Comparison of ENCODE assay signal across 9 mouse cellular contexts in the genomic region with DNA sequence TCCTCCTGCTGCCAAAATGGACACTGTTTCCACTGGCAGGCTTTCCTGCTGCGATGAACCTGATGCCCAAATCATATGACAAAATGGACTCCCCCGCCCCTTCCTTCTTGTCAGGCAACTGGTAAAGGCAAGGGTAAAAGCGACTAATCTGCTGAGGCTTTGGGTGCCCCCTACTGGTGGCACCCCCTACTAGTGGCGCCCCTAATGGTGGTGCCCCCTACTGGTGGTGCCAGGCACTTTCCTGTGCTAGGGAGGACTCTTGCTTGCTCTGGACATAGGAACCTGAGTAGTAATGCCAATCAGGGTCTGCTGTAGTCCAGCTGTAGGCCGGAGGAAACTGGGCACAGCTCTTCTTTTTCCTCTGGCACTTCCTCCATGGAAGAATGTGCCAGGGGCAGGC. TPM values are rescaled to one million over a fixed set of nuclear protein-coding genes. Genes with fewer than 3 reads are reported as not detected.
A peak's percentile ranks its signal among the peaks of the same experiment; 100 is the strongest.
DNase-seq lines count a peak whose midpoint lies in the region; ATAC-seq and TF ChIP-seq lines count a peak whose summit lies in the region.
"Had no signal": no experiment of that assay in that cellular context is flagged by ENCODE, and none has a peak within 500 bp of the region (broad histone marks: within the 10 kb centered on the region; RNA-seq: fewer than 3 reads in every experiment).

No protein-coding gene starts in this region.

- TF ChIP-seq POLR2A in bone marrow, adult 2 months (IDR thresholded peaks at IDR 0.05; ENCODE audit: borderline replicate concordance, control insufficient read depth, low read depth, low read length), result no peak
- TF ChIP-seq POLR2A in olfactory bulb, adult 2 months (IDR thresholded peaks at IDR 0.05; ENCODE audit: insufficient read depth, low read depth, low read length), result no peak

- 61% methylated on average over 5 of the region's 5 CpGs for WGBS in hindbrain, postnatal 0 days
- 55% methylated on average over 5 of the region's 5 CpGs for WGBS in hindbrain, embryonic 13.5 days
- 82% methylated on average over 5 of the region's 5 CpGs for WGBS in bone marrow, adult 2 months
- 62% methylated on average over 5 of the region's 5 CpGs for WGBS in large intestine, adult 2 months
- 49% methylated on average over 5 of the region's 5 CpGs for WGBS in olfactory bulb, adult 2 months

- no peaks in the 10 kb centered on the region for H3K36me3 ChIP-seq in hindbrain, postnatal 0 days (ENCODE audit: insufficient read depth, low read length)
- no peaks in the 10 kb centered on the region for H3K36me3 ChIP-seq in hindbrain, embryonic 13.5 days
- H3K36me3 ChIP-seq: embryonic facial prominence, embryonic 15.5 days had no signal

- H3K4me1 ChIP-seq in hindbrain, postnatal 0 days (ENCODE audit: insufficient read depth, low read length), result no peaks in the 10 kb centered on the region
- peaks cover 26% of the 10 kb centered on the region for H3K4me1 ChIP-seq in hindbrain, embryonic 13.5 days (replicated peaks)
- H3K4me1 ChIP-seq in bone marrow, adult 2 months (ENCODE audit: control insufficient read depth, insufficient read depth, low read length), result no peaks in the 10 kb centered on the region
- H3K4me1 ChIP-seq in olfactory bulb, adult 2 months (ENCODE audit: control insufficient read depth, insufficient read depth, low read length), result peaks cover 35% of the 10 kb centered on the region

- no peak overlapping the region for H3K4me2 ChIP-seq in hindbrain, postnatal 0 days (ENCODE audit: low read depth, low read length)
- no peak overlapping the region for H3K4me2 ChIP-seq in hindbrain, embryonic 13.5 days
- H3K4me2 ChIP-seq: embryonic facial prominence, embryonic 15.5 days had no signal

- no peak overlapping the region for H3K4me3 ChIP-seq in hindbrain, postnatal 0 days (ENCODE audit: low read length)
- no peak overlapping the region for H3K4me3 ChIP-seq in hindbrain, embryonic 13.5 days
- no peak overlapping the region for H3K4me3 ChIP-seq in bone marrow, adult 2 months (replicated peaks; ENCODE audit: control insufficient read depth, low read depth, low read length)
- no peak overlapping the region for H3K4me3 ChIP-seq in olfactory bulb, adult 2 months (ENCODE audit: insufficient read depth, low read depth, low read length)
- H3K4me3 ChIP-seq: embryonic facial prominence, embryonic 15.5 days had no signal

- no peak overlapping the region for H3K27ac ChIP-seq in hindbrain, postnatal 0 days
- no peak overlapping the region for H3K27ac ChIP-seq in hindbrain, embryonic 13.5 days
- no peak overlapping the region for H3K27ac ChIP-seq in bone marrow, adult 2 months (ENCODE audit: control insufficient read depth, insufficient read depth, low read depth, low read length, poor library complexity)
- H3K27ac ChIP-seq in olfactory bulb, adult 2 months (ENCODE audit: insufficient read depth, low read depth, low read length), result no peak overlapping the region
- H3K27ac ChIP-seq: embryonic facial prominence, embryonic 15.5 days had no signal

- peak; percentile 76 for TF ChIP-seq CTCF in hindbrain, postnatal 0 days (IDR thresholded peaks at IDR 0.05; ENCODE audit: low read depth)
- peak; percentile 61 for TF ChIP-seq CTCF in bone marrow, adult 2 months (IDR thresholded peaks at IDR 0.05; ENCODE audit: control insufficient read depth, insufficient read depth, low read length)
- peak; percentile 94 for TF ChIP-seq CTCF in olfactory bulb, adult 2 months (IDR thresholded peaks at IDR 0.05; ENCODE audit: insufficient read depth, low read depth, low read length)

- H3K9ac ChIP-seq in hindbrain, postnatal 0 days (replicated peaks; ENCODE audit: low read length), result no peak overlapping the region
- no peak overlapping the region for H3K9ac ChIP-seq in hindbrain, embryonic 13.5 days
- H3K9ac ChIP-seq: embryonic facial prominence, embryonic 15.5 days had no signal

- DNase-seq in hindbrain, postnatal 0 days (ENCODE audit: low spot score), result peak; percentile 53
- DNase-seq in urinary bladder, postnatal 25 days (ENCODE audit: low spot score), result peak; percentile 26
- no peak for DNase-seq in urinary bladder, postnatal 10 days (ENCODE audit: low spot score)
- DNase-seq in large intestine, adult 2 months (ENCODE audit: low read depth, low spot score), result peak; percentile 6
- DNase-seq in gastrocnemius, postnatal 14 days, result no peak

- H3K9me3 ChIP-seq in hindbrain, postnatal 0 days (ENCODE audit: low read length), result no peaks in the 10 kb centered on the region
- H3K9me3 ChIP-seq in hindbrain, embryonic 13.5 days, result no peaks in the 10 kb centered on the region
- H3K9me3 ChIP-seq: embryonic facial prominence, embryonic 15.5 days had no signal

- intact Hi-C loops in gastrocnemius, postnatal 14 days (cut with DNase I; ENCODE audit: low total_unique reads), result loop anchor here (10.0 kb wide), 1 partner anchor 268 kb away; no protein-coding TSS in a partner anchor

- no peaks in the 10 kb centered on the region for H3K27me3 ChIP-seq in hindbrain, postnatal 0 days (ENCODE audit: insufficient read depth, low read length)
- H3K27me3 ChIP-seq in hindbrain, embryonic 13.5 days, result peaks cover 19% of the 10 kb centered on the region
- H3K27me3 ChIP-seq: embryonic facial prominence, embryonic 15.5 days had no signal

- ATAC-seq in hindbrain, postnatal 0 days, result no peak
- no peak for ATAC-seq in hindbrain, embryonic 13.5 days (ENCODE audit: low FRiP score)

RNA-seq across cellular contexts. Expression of gene Nphp4, which starts 44.2 kb away (rescaled TPM):
- total RNA-seq in hindbrain, postnatal 0 days (2014; rRNA removed), result 8.7 and 10.4 TPM in 2 replicates
- 3.9 and 4.0 TPM in 2 replicates for polyA plus RNA-seq in hindbrain, postnatal 0 days (2015; fragmentation: Nextera tagmentation; extraction: Ambion mirVana)
- 5.3 and 6.6 TPM in 2 replicates for polyA plus RNA-seq in hindbrain, embryonic 13.5 days (2015; fragmentation: Nextera tagmentation; extraction: Ambion mirVana)
- 0.65 TPM in 1 of 2 replicates, not detected in the other for polyA plus RNA-seq in bone marrow, adult 2 months (2011; ENCODE audit: insufficient read depth, insufficient read length, low replicate concordance, missing spikeins)
- polyA plus RNA-seq in large intestine, adult 2 months (2012; rRNA removed), result 0.60 and 0.73 TPM in 2 replicates
- polyA plus RNA-seq in olfactory bulb, adult 2 months (2012; ENCODE audit: insufficient read depth, insufficient read length, low replicate concordance, missing spikeins), result not detected in 2 replicates
- total RNA-seq in gastrocnemius, postnatal 14 days (2021), result 1 to 10 TPM; 1.2 to 1.3 TPM

RNA-seq across cellular contexts. Expression of gene Kcnab2, which starts 45.4 kb away (rescaled TPM):
- total RNA-seq in hindbrain, postnatal 0 days (2014; rRNA removed), result 54.0 and 55.6 TPM in 2 replicates
- polyA plus RNA-seq in hindbrain, postnatal 0 days (2015; fragmentation: Nextera tagmentation; extraction: Ambion mirVana), result 30.8 and 33.2 TPM in 2 replicates
- 21.3 and 26.2 TPM in 2 replicates for polyA plus RNA-seq in hindbrain, embryonic 13.5 days (2015; fragmentation: Nextera tagmentation; extraction: Ambion mirVana)
- polyA plus RNA-seq in bone marrow, adult 2 months (2011; ENCODE audit: insufficient read depth, insufficient read length, low replicate concordance, missing spikeins), result 12.9 and 38.7 TPM in 2 replicates
- 4.8 and 5.8 TPM in 2 replicates for polyA plus RNA-seq in large intestine, adult 2 months (2012; rRNA removed)
- not detected in 2 replicates for polyA plus RNA-seq in olfactory bulb, adult 2 months (2012; ENCODE audit: insufficient read depth, insufficient read length, low replicate concordance, missing spikeins)
- total RNA-seq in gastrocnemius, postnatal 14 days (2021), result 1 to 10 TPM; 2.2 to 3.2 TPM

Comparison
In these comparisons a context has a peak if more than half of its experiments do, and no peak if none do; other contexts are left out.
1. DNase-seq: peak in hindbrain, postnatal 0 days (single experiment), urinary bladder, postnatal 25 days (single experiment) and large intestine, adult 2 months (single experiment); none in urinary bladder, postnatal 10 days (single experiment) and gastrocnemius, postnatal 14 days (single experiment).
2. Peak in every context shown above with its lines, with median percentiles within 50 percentile points of each other: CTCF ChIP-seq.